In genomic region chr13:47156841-47157240, GRCm38 (mm10) we compare ENCODE assay signal across 11 mouse cellular contexts.
"Had no signal": no experiment of that assay in that cellular context is flagged by ENCODE, and none has a peak within 500 bp of the region (broad histone marks: within the 10 kb centered on the region; RNA-seq: fewer than 3 reads in every experiment).

No protein-coding gene starts in this region.

- H3K36me3 ChIP-seq: limb, embryonic 10.5 days; liver, embryonic 15.5 days; midbrain, embryonic 15.5 days; neural tube, embryonic 13.5 days had no signal

- H3K27ac ChIP-seq: limb, embryonic 10.5 days; liver, embryonic 15.5 days; midbrain, embryonic 15.5 days; neural tube, embryonic 13.5 days had no signal

- H3K4me3 ChIP-seq: limb, embryonic 10.5 days; liver, embryonic 15.5 days; midbrain, embryonic 15.5 days; neural tube, embryonic 13.5 days had no signal

- H3K9me3 ChIP-seq: limb, embryonic 10.5 days; liver, embryonic 15.5 days; midbrain, embryonic 15.5 days; neural tube, embryonic 13.5 days had no signal

- H3K4me2 ChIP-seq: liver, embryonic 11.5 days; liver, embryonic 15.5 days; midbrain, embryonic 11.5 days; midbrain, embryonic 15.5 days; neural tube, embryonic 13.5 days had no signal

- H3K27me3 ChIP-seq: liver, embryonic 15.5 days; midbrain, embryonic 15.5 days; neural tube, embryonic 13.5 days had no signal

- ATAC-seq: midbrain, embryonic 15.5 days had no signal

- DNase-seq: kidney, adult 11 months; kidney, postnatal 14 days; right cerebral cortex, adult 18-20 months; right cerebral cortex, postnatal 25 days; thymus, postnatal 4 days had no signal

- H3K9ac ChIP-seq: liver, embryonic 15.5 days; midbrain, embryonic 15.5 days; neural tube, embryonic 13.5 days had no signal

- H3K4me1 ChIP-seq: liver, embryonic 15.5 days; midbrain, embryonic 15.5 days had no signal
